Mouse (Mus musculus): ENCODE data around the gene Dbt. TPM values are rescaled to one million over a fixed set of nuclear protein-coding genes. Genes with fewer than 3 reads are reported as not detected.

Dbt gene
- total and polyA plus RNA-seq, 3 experiments = 12.7 to 13.2 TPM; not detected in 1

- no peak overlapping the region for H3K4me3 ChIP-seq (ENCODE audit: control insufficient read depth in 1 of 2, insufficient read depth in 1 of 2, low read depth in 2 of 2, low read length in 2 of 2)
- TF ChIP-seq EP300 (IDR thresholded peaks at IDR 0.05; ENCODE audit: low read depth in 1 of 2, low read length in 2 of 2) = peak in 1 of 2 experiments; percentile 29; a peak in 2 of 4 replicates
- TF ChIP-seq ZKSCAN1 (IDR thresholded peaks at IDR 0.05; ENCODE audit: low read depth, low read length) = no peak
- TF ChIP-seq SMC3 (IDR thresholded peaks at IDR 0.05; ENCODE audit: low read depth, low read length) = peak; percentile 15; the same call in 1 of the 2 replicates
- TF ChIP-seq UBTF (IDR thresholded peaks at IDR 0.05; ENCODE audit: borderline replicate concordance, insufficient read depth, low read depth, low read length) = no peak
- H3K4me1 ChIP-seq (ENCODE audit: control insufficient read depth in 1 of 2, insufficient read depth in 2 of 2, low read length in 2 of 2) = peaks cover 0 to 16% of the 10 kb centered on the region in 2 experiments; a peak in 2 of 4 replicates
- no peaks in the 10 kb centered on the region for H3K27me3 ChIP-seq (ENCODE audit: control insufficient read depth in 1 of 2, insufficient read depth in 2 of 2, low read length in 2 of 2)
- H3K27ac ChIP-seq (ENCODE audit: control insufficient read depth, low read depth, low read length) = peak overlapping the region; percentile 28; the same call in 1 of the 2 replicates
- H3K9ac ChIP-seq (ENCODE audit: control insufficient read depth, low read depth, low read length, poor library complexity, severe bottlenecking) = no peak overlapping the region
- no peaks in the 10 kb centered on the region for H3K79me2 ChIP-seq (ENCODE audit: control insufficient read depth, insufficient read depth, low read length, poor library complexity)
- H3K36me3 ChIP-seq (ENCODE audit: control insufficient read depth in 1 of 2, insufficient read depth in 2 of 2, low read length in 2 of 2) = peaks cover 2 to 16% of the 10 kb centered on the region in 2 experiments; a peak in 2 of 4 replicates
- no peaks in the 10 kb centered on the region for H3K9me3 ChIP-seq (replicated peaks; ENCODE audit: insufficient read depth, low read length)
- peak; percentile 62 for DNase-seq (ENCODE audit: low read depth, low spot score)
These were observed 29.6 kb upstream of the Dbt start for GRCm38 (mm10) chr3:116483271-116483670.

GRCm38 (mm10) chr3:116490920-116491319 lies 21.9 kb upstream of the Dbt start:
- H3K9ac ChIP-seq (ENCODE audit: control insufficient read depth, low read depth, low read length, poor library complexity, severe bottlenecking) = no peak overlapping the region
- H3K4me3 ChIP-seq (ENCODE audit: control insufficient read depth in 1 of 2, insufficient read depth in 1 of 2, low read depth in 2 of 2, low read length in 2 of 2) = no peak overlapping the region
- DNase-seq (ENCODE audit: low read depth, low spot score) = no peak
- H3K9me3 ChIP-seq (replicated peaks; ENCODE audit: insufficient read depth, low read length) = no peaks in the 10 kb centered on the region
- no peaks in the 10 kb centered on the region for H3K4me1 ChIP-seq (ENCODE audit: control insufficient read depth in 1 of 2, insufficient read depth in 2 of 2, low read length in 2 of 2)
- no peak for TF ChIP-seq NRF1 (IDR thresholded peaks at IDR 0.05; ENCODE audit: insufficient read depth, low read depth, low read length, poor library complexity, severe bottlenecking)
- no peak for TF ChIP-seq UBTF (IDR thresholded peaks at IDR 0.05; ENCODE audit: borderline replicate concordance, insufficient read depth, low read depth, low read length)
- TF ChIP-seq GATA1 (IDR thresholded peaks at IDR 0.05; ENCODE audit: low read depth, low read length) = no peak
- no peak for TF ChIP-seq MAZ (IDR thresholded peaks at IDR 0.05; ENCODE audit: low read depth, low read length)
- no peak for TF ChIP-seq ZKSCAN1 (IDR thresholded peaks at IDR 0.05; ENCODE audit: low read depth, low read length)
- TF ChIP-seq ZC3H11A (IDR thresholded peaks at IDR 0.05; ENCODE audit: low read depth, low read length) = no peak
- TF ChIP-seq RAD21 (IDR thresholded peaks at IDR 0.05; ENCODE audit: low read depth, low read length) = peak; percentile 12; the same call in 1 of the 2 replicates
- no peak for TF ChIP-seq POLR2AphosphoS5 (IDR thresholded peaks at IDR 0.05; ENCODE audit: borderline replicate concordance, low read depth, low read length)
- TF ChIP-seq SIN3A (IDR thresholded peaks at IDR 0.05; ENCODE audit: low read length) = no peak
- TF ChIP-seq MEF2A (IDR thresholded peaks at IDR 0.05; ENCODE audit: extremely low read depth, insufficient replicate concordance, low read depth, low read length, poor library complexity, severe bottlenecking) = no peak
- TF ChIP-seq ETS1 (IDR thresholded peaks at IDR 0.05; ENCODE audit: low read depth, low read length) = no peak
- TF ChIP-seq TCF12 (IDR thresholded peaks at IDR 0.05; ENCODE audit: low read depth, low read length) = no peak
- TF ChIP-seq JUND (IDR thresholded peaks at IDR 0.05; ENCODE audit: low read depth, low read length) = no peak
- TF ChIP-seq USF1 (IDR thresholded peaks at IDR 0.05; ENCODE audit: low read depth, low read length) = no peak
- 0 out of 2 replicates have a peak, but pooled peaks have one; percentile 8 for TF ChIP-seq ZNF384 (IDR thresholded peaks at IDR 0.05; ENCODE audit: low read depth, low read length)
- TF ChIP-seq SMC3 (IDR thresholded peaks at IDR 0.05; ENCODE audit: low read depth, low read length) = 0 out of 2 replicates have a peak, but pooled peaks have one; percentile 22
- TF ChIP-seq CHD2 (IDR thresholded peaks at IDR 0.05; ENCODE audit: low read length) = no peak
- TF ChIP-seq MYB (IDR thresholded peaks at IDR 0.05; ENCODE audit: low read depth, low read length) = no peak
- no peak for TF ChIP-seq USF2 (IDR thresholded peaks at IDR 0.05; ENCODE audit: borderline replicate concordance in 1 of 2, insufficient read depth in 1 of 2, low read depth in 1 of 2, low read length in 2 of 2)
- TF ChIP-seq BHLHE40 (IDR thresholded peaks at IDR 0.05; ENCODE audit: borderline replicate concordance, low read depth, low read length) = no peak
- TF ChIP-seq GABPA (IDR thresholded peaks at IDR 0.05; ENCODE audit: low read depth, low read length) = no peak
- no peak for TF ChIP-seq MXI1 (IDR thresholded peaks at IDR 0.05; ENCODE audit: low read depth, low read length)
- no peak for TF ChIP-seq NELFE (IDR thresholded peaks at IDR 0.05; ENCODE audit: low read depth, low read length)
- no peak for TF ChIP-seq EP300 (IDR thresholded peaks at IDR 0.05; ENCODE audit: low read depth in 1 of 2, low read length in 2 of 2)
- TF ChIP-seq RCOR1 (IDR thresholded peaks at IDR 0.05; ENCODE audit: low read depth, low read length) = no peak
- no peak for TF ChIP-seq ZMIZ1 (IDR thresholded peaks at IDR 0.05; ENCODE audit: low read depth, low read length)
- no peaks in the 10 kb centered on the region for H3K79me2 ChIP-seq (ENCODE audit: control insufficient read depth, insufficient read depth, low read length, poor library complexity)
- H3K27ac ChIP-seq (ENCODE audit: control insufficient read depth, low read depth, low read length) = no peak overlapping the region
- no peaks in the 10 kb centered on the region for H3K27me3 ChIP-seq (ENCODE audit: control insufficient read depth in 1 of 2, insufficient read depth in 2 of 2, low read length in 2 of 2)
- H3K36me3 ChIP-seq (ENCODE audit: control insufficient read depth in 1 of 2, insufficient read depth in 2 of 2, low read length in 2 of 2) = peaks cover 0 to 10% of the 10 kb centered on the region in 2 experiments; a peak in 2 of 4 replicates
